Mouse (Mus musculus): ENCODE measurements around the gene Lmntd1. TPM values are rescaled to one million over a fixed set of nuclear protein-coding genes. Genes with fewer than 3 reads are reported as not detected.
A peak's percentile ranks its signal among the peaks of the same experiment; 100 is the strongest.

Lmntd1 gene
- total RNA-seq, 1 experiment from 2014 or later, result 0.39 TPM

- DNase-seq, result no peak
Observed at GRCm38 (mm10) chr6:145485986-145486605, 128.0 kb downstream of the Lmntd1 start.

- DNase-seq, result no peak
Observed at GRCm38 (mm10) chr6:145483318-145483674, 130.8 kb downstream of the Lmntd1 start.

- no peak for DNase-seq
Observed at GRCm38 (mm10) chr6:145482656-145483317, 131.3 kb downstream of the Lmntd1 start.

- DNase-seq, result no peak
Observed at GRCm38 (mm10) chr6:145481938-145482337, 132.2 kb downstream of the Lmntd1 start.

- no peak for DNase-seq
Observed at GRCm38 (mm10) chr6:145478821-145479271, 135.3 kb downstream of the Lmntd1 start.

GRCm38 (mm10) chr6:145477367-145477905, 136.7 kb downstream of the Lmntd1 start:
- DNase-seq, result no peak

- no peak for DNase-seq
Observed at GRCm38 (mm10) chr6:145471638-145472247, 142.4 kb downstream of the Lmntd1 start.

GRCm38 (mm10) chr6:145469260-145469943, 144.7 kb downstream of the Lmntd1 start:
- no peak for DNase-seq

GRCm38 (mm10) chr6:145464027-145464426, 150.1 kb downstream of the Lmntd1 start:
- no peak for DNase-seq

GRCm38 (mm10) chr6:145462677-145463245, 151.4 kb downstream of the Lmntd1 start:
- DNase-seq, result no peak

GRCm38 (mm10) chr6:145457066-145457465, 157.1 kb downstream of the Lmntd1 start:
- DNase-seq, result peak; percentile 25

- no peak for DNase-seq
Observed at GRCm38 (mm10) chr6:145450628-145451403, 163.3 kb downstream of the Lmntd1 start.

GRCm38 (mm10) chr6:145448361-145448760, 165.8 kb downstream of the Lmntd1 start:
- DNase-seq, result no peak

- DNase-seq, result peak; percentile 48
Observed at GRCm38 (mm10) chr6:145445811-145446500, 168.2 kb downstream of the Lmntd1 start.

GRCm38 (mm10) chr6:145445380-145445779, 168.7 kb downstream of the Lmntd1 start:
- DNase-seq, result no peak

GRCm38 (mm10) chr6:145442786-145443185, 171.3 kb downstream of the Lmntd1 start:
- DNase-seq, result no peak

- peak; percentile 48 for DNase-seq
Observed at GRCm38 (mm10) chr6:145441416-145442110, 172.6 kb downstream of the Lmntd1 start.

GRCm38 (mm10) chr6:145438851-145439250, 175.3 kb downstream of the Lmntd1 start:
- DNase-seq, result no peak

- DNase-seq, result no peak
Observed at GRCm38 (mm10) chr6:145435764-145436163, 178.4 kb downstream of the Lmntd1 start.

- DNase-seq, result no peak
Observed at GRCm38 (mm10) chr6:145435156-145435555, 179.0 kb downstream of the Lmntd1 start.

All from adrenal gland, postnatal 25 days (tissue).